Mouse (Mus musculus) myocyte (in vitro differentiated cells): Measurements from ENCODE around the gene A630095N17Rik.

Source experiments
- E2F4 ChIP-seq: IDR thresholded peaks from one replicate; pipeline ENCODE4 v1.6.1; 2011; ENCODE audit warnings: mild to moderate bottlenecking, control low read depth, moderate library complexity; ENCODE audit not compliant: insufficient read depth
- MYOG ChIP-seq, 3 experiments: IDR thresholded peaks; one replicate each; pipeline ENCODE4 v1.6.1; 2011; ENCODE audit warnings: control low read depth in 2 of 3, low read depth in 2 of 3, mild to moderate bottlenecking in 2 of 3; ENCODE audit not compliant: insufficient read length in 2 of 3, control insufficient read depth in 1 of 3, insufficient read depth in 1 of 3
- POLR2A ChIP-seq: IDR thresholded peaks from one replicate; pipeline ENCODE4 v1.6.1; 2011; ENCODE audit warnings: low read depth, mild to moderate bottlenecking, control low read depth, moderate library complexity; ENCODE audit not compliant: insufficient read length
- REST ChIP-seq: IDR thresholded peaks from one replicate; pipeline ENCODE4 v1.6.1; 2011; ENCODE audit warnings: mild to moderate bottlenecking, control low read depth, moderate library complexity; ENCODE audit not compliant: insufficient read depth, insufficient read length
- USF1 ChIP-seq: IDR thresholded peaks from one replicate; pipeline ENCODE4 v1.6.1; 2011; ENCODE audit warnings: low read depth, mild to moderate bottlenecking, control low read depth, moderate library complexity

DNA sequence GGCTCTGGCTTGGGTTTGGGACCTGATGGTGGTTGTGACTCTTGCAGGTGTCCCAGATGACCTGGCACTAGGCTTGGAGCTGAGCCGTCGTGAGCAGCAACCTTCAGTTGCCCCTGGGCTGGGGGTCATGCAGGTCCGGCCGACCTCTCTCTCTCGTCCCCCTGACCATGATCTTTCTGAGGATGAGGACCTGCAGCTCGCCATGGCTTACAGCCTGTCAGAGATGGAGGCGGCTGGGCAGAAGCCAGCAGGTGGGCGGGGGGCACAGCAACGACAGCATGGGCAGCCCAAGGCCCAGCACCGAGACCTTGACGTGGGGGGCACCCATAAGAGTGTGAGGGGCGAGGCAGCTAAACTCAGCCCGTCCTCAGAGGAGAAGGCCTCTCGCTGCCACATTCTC, 11.5 kb upstream of the A630095N17Rik start:
- TF ChIP-seq REST (no peak), POLR2A (no peak), USF1 (no peak), MYOG (IDR thresholded peaks at IDR 0.05; ENCODE audit: control insufficient read depth in 1 of 3, insufficient read depth in 1 of 3, insufficient read length in 2 of 3, low read depth in 2 of 3) (no peak), E2F4 (no peak)
